Mouse (Mus musculus): Measurements from ENCODE around the gene Wdr18. TPM values are rescaled to one million over a fixed set of nuclear protein-coding genes. Genes with fewer than 3 reads are reported as not detected.

Wdr18 gene
- 87.4 and 87.9 TPM in 2 replicates for polyA plus RNA-seq (2021; fragmentation: Nextera tagmentation)
- long read RNA-seq, experiment 1, transcript Wdr18-201 (10 exons, 3,911 nt): major isoform, 216 of 237 reads
- long read RNA-seq, experiment 1, partial matches to known transcripts: 4 of 237 reads
- long read RNA-seq, experiment 1, other reads (novel, unspliced or antisense): 14 of 237 reads
- long read RNA-seq, experiment 2, transcript Wdr18-201 (10 exons, 3,911 nt): major isoform, 425 of 468 reads
- long read RNA-seq, experiment 2, partial matches to known transcripts: 4 of 468 reads
- long read RNA-seq, experiment 2, other reads (novel, unspliced or antisense): 39 of 468 reads

DNA sequence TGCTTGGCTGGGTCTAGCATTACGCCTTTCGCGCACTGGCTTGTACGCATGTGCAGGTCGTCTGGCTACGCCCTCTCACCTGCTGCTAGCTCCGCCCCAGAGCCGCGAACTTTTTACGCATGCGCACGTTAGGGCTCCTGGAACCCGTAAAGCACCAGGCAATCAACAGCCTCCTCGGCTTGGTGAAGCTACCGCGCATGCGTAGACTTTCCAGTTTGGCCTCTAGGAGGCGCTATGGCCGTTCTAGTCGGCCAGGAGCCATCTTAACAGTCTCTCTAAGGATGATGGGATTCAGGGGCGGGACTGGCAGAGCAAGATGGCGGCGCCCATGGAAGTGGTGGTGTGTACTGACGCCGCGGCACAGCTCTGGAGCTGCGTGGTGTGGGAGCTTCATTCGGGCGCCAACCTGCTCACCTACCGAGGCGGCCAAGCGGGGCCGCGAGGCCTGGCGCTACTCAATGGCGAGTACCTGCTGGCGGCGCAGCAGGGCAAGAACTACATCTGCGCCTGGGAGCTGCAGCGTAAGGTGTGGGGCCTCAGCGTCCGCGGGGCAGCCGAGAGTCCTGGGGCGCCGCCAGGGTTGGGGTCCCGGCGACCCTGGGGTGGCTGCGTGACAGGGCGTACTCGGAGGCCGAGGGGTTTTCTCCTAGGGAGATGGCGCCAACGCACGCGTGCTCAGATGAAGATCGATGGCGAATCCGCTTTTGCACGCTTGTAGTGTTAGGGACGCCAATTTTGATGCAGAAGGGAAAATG lies at the start of gene Wdr18:
Gene Wdr18 (plus strand): TSS at position 306 of the 755 bp plus-strand sequence.

DNA sequence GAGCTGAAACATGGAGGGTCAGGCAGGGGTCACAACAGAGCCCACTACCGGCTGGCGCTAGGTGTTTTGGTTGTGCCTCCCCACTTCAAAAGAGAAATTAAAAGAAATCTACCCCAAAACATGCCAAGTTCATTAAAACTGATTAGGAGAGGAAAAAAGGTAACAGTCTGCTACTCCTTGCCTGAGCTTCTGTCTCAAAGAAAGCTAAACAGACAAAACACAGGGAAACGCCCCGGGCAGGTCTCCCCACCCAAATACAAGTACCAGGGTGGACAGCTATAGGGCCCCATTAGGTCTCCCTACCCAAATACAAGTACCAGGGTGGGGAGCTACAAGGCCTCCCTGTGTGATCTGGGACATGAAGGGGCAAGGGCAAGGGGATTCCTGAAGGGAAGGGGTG lies 49.4 kb upstream of the Wdr18 start, which contains the start of gene Gm26602:
Gene Gm26602 (plus strand): TSS at position 301 of the 400 bp plus-strand sequence.

DNA sequence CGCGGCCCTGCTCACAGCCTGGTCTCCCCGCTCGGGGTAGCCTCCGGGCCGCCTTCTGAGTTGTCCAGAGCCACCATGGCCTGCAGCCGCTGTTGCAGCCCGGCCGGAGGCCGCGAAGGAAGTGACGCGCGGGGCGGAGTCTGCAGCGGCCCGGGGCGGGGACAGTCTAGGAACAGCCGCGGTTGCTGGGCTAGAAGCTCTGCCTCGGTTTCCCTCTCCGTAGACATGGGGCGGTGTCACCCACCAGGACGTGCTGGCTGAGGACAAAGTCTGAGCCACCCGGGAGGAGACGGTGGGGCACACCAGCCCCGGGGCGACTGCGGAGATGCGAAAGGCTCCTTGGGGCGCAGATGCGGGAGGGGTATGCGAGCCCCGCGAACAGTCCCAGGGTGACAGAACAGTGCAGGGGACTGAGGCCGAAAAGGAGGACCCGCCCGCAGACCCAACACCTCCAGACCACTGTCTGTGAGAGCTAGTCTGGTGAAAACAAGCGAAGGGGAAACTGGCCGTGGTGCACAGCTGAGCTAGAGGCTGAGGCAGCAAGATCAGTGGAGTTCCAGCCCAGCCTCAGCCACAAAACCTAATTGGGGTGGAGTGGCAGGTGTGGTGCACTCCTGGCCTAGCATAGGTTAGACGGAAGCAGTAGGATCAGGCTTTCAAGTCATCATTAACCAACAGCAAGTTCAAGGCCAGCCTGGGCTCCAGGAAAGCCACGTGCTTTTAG lies 43.0 kb upstream of the Wdr18 start, which contains the start of gene Kiss1r:
Gene Kiss1r (plus strand): TSS at position 164 of the 724 bp plus-strand sequence.

DNA sequence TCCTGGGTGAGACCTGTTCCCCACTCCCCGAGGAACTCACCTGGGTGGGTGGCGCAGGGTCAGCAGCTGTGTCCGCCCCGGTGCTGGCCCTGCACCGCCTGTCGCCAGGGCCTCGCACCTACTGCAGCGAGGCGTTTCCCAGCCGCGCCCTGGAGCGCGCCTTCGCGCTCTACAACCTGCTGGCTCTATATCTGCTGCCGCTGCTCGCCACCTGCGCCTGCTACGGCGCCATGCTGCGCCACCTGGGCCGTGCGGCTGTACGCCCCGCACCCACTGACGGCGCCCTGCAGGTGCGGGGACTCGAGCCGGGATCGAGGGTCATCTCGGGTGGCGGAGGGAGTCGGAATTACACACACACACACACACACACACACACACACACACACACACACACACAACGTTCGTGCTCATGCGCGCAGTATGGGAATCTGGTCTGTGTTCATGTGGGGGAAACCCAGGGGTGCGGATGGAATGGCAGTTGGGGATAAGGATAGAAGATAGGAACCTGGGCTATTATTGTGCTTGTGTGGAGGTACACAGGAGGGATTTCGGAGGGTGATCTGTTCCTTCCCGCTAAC lies 38.9 kb upstream of the Wdr18 start, which contains the start of gene R3hdm4:
Gene R3hdm4 (minus strand): TSS at position 251 of the 578 bp plus-strand sequence.

DNA sequence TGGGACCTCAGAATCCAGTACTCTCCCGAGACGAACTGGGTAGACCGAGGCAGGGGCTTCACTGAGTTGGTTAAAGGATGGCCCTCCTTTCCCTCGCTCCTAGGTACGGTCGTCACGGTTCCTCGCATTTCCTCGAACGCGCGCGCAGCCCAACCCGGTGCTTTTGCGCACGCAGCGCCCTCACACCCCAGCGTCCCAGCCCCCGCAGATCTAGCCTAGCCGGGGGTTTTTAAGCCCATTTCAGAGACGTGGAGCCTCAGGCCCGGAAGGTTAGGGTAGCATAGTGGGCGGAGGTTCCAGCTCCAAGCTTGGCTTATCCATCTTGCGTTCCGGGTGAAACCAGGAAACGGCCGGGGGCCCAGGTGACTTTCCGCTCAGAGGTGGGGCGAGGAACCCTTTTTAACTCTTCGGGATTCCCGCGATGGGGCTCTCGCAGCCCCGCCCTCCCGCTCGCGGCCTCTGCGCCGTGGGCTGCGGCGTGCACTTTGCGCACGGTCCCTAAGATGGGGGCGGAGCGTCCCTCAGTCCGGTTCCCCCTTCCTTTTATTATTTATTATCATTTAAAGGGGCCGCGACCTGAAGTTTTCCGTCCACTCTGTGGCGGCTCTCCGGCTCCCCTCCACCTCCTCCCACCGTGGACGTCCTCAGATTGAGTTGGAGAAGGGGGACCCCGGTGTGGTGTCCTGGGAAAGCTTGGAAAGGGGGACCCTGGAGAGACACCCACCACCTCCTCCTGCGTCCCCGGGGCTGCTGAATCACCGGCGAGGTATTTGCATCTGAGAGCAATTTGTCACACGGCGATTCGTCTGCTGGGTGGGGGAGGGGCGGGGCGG lies 33.2 kb upstream of the Wdr18 start, which contains the start of gene Arid3a:
Gene Arid3a (plus strand): TSS at position 553 of the 833 bp plus-strand sequence.

DNA sequence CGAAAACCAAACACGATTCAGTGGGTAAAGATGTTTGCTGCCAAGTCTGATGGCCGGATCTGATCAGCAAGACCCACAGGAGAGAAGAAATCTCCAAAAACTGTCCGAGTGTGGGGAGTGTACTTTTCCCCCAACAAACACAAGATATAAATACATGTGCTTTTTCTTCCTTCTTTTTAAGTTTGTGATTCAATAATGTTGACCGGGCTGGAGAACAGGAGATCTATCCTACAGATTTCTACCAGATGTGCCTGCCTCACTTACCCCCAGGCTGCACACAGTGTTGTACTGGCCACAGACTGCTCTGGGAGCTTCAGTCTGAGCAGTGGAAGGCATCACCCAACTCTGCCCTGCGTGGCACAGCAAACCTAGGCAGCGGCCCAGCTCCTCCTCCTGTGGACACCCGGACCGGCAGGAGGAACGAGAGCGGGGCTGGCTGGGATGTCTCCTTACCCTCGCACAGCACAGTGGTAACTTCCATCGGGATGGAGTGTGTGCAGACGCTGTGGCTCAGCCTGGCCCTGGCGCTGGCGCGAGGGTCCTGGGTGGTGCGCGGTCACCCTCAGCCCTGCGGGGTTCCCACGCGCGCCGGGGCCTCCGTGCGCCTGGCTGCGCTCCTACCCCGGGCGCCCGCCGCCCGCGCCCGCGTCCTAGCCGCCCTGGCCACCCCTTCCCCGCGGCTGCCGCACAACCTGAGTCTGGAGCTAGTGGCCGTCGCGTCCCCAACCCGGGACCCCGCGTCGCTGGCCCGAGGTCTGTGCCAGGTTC lies 10.6 kb downstream of the Wdr18 start, which contains the start of gene Grin3b:
Gene Grin3b (plus strand): TSS at position 301 of the 768 bp plus-strand sequence.

DNA sequence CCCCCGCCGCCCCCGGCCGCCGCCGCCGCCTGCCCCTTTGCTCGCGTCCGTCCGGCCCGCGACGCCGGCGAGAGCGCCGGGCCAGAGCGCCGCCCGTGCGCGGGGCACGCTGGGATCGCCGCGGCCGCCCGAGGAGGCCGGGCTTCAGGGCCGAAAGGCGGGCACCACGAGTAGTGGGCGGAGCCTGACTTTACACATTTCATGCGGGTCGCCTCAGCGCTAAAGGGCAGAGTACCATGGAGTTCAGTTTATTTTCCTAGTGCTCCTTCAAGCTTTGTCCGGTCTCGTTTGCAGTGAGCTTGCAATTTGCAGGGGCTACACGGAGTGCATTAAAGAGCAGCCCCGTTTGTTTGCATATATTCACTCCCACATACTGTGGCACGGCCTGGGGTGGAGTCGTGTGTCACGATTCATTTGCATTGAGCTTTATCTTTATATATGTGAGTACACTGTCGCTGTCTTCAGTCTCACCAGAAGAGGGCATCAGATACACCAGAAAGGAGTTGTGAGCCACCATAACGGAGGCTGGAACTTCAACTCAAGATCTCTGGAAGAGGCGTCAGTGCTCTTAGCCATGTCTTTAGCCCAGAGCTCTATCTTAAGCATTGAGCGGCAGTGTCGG lies 24.4 kb downstream of the Wdr18 start, which contains the start of gene Tmem259:
Gene Tmem259 (minus strand): TSS at position 136 of the 622 bp plus-strand sequence.

DNA sequence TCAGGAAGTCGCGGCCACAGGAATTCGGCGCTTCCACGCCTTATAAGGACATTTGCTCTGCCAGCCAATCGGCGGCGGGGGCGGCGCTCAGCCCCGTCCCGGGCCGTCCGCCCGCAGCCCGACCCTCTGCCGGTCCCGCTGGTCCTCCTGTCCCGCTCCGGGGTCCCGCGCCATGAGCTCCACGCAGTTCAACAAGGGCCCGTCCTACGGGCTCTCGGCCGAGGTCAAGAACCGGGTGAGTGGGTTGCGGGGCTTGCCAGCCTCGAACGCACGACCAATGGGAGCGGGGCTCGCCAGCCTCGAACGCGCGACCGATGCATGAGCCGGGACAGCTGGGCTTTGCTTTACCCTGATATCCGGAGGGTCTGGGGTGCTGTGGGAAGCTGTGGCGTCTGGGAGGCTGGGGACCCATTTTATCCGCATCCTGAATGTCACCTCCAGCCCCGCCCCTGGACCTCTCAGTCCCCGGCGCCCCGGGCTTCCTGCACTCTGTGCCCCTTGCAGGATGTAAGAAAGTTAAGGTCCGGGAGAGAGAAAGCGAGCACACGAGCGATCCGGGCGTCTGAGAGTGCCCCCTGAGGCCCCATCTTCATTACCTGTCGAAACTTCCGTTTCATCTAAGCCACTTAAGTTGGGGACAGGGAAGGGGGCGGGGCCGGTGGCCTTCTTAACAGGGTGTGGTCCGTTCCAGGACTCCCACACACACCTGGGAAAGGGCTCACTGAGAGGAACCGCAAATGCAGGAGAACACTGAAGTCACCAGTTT lies 28.7 kb downstream of the Wdr18 start, which contains the start of gene Cnn2:
Gene Cnn2 (plus strand): TSS at position 79 of the 766 bp plus-strand sequence.

DNA sequence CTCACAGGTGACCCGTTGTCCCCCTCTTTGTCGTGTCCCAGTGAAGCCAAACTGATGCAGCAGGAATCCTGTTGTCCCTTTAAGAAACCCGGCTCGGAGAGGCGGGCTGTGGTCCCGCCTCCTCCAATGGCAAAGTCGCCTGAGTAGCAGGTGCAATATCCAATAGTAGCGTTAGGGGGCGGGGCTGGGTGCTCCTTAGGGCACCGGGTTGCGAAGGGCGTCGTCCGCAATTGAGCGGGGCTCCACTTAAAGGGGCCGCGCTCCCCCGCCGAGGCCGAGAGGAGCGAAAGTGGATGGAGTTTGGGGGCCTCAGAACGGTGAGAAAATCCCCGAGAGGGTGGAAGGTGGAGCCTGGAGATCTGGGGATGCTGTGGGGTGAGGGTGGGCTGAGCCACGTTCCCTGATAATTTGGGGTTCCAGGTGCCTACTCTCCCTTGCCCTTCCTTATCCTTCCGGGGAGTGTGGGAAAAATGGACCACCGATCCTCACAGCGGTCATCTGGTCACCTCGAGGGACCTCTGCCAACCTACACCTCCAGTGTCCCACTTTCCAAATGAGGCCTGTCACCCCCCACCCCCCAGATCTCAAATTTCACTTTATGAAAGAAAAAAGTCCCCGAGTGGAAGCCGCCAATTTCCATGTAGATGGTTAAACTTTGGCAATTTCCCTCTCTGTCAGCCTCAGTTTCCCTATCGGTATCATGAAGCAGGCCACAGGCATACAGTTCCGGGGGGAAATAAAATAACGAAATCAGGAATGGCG lies 36.5 kb downstream of the Wdr18 start, which contains the start of gene Abca7:
Gene Abca7 (plus strand): TSS at position 223 of the 762 bp plus-strand sequence.

DNA sequence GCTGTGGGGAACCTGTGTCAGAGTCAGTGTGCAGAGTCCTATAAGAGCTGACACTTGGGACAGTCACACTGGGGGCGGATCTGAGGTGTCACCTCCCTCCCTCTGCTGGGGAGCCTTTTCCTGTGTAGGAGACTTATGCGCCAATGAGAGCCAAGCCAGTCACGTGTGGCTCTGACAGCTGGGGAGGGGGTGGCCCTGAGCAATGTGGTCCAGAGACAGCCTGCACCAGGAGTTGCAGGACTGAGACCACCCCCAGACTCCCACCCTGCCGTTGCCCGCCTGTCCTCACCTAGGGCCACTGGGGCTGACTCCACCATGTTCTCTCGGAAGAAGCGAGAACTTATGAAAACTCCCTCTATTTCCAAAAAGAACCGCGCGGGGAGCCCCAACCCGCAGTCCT lies 56.6 kb downstream of the Wdr18 start, which contains the start of gene Arhgap45:
Gene Arhgap45 (plus strand): TSS at position 143 of the 400 bp plus-strand sequence.

Other genes with a start within 250 kb of the Wdr18 start
- gene Hcn2, start 243.5 kb upstream of the Wdr18 start, polyA plus RNA-seq (2021; fragmentation: Nextera tagmentation): 3.3 and 4.4 TPM in 2 replicates
- gene Polrmt, start 213.6 kb upstream of the Wdr18 start, polyA plus RNA-seq (2021; fragmentation: Nextera tagmentation): 15.8 and 20.0 TPM in 2 replicates
- gene Fgf22, start 205.1 kb upstream of the Wdr18 start, polyA plus RNA-seq (2021; fragmentation: Nextera tagmentation): 1.9 and 3.3 TPM in 2 replicates
- gene Rnf126, start 193.2 kb upstream of the Wdr18 start, polyA plus RNA-seq (2021; fragmentation: Nextera tagmentation): 7.6 and 10.5 TPM in 2 replicates
- 0.79 and 0.89 TPM in 2 replicates for gene Fstl3, start 182.9 kb upstream of the Wdr18 start, polyA plus RNA-seq (2021; fragmentation: Nextera tagmentation)
- gene Prss57, start 169.2 kb upstream of the Wdr18 start, polyA plus RNA-seq (2021; fragmentation: Nextera tagmentation): 1.3 and 1.7 TPM in 2 replicates
- gene Palm, start 166.6 kb upstream of the Wdr18 start, polyA plus RNA-seq (2021; fragmentation: Nextera tagmentation): 67.9 and 93.7 TPM in 2 replicates
- gene Misp, start 139.2 kb upstream of the Wdr18 start, polyA plus RNA-seq (2021; fragmentation: Nextera tagmentation): 0.15 and 0.28 TPM in 2 replicates
- 17.4 and 20.4 TPM in 2 replicates for gene Ptbp1, start 105.7 kb upstream of the Wdr18 start, polyA plus RNA-seq (2021; fragmentation: Nextera tagmentation)
- gene Prtn3, start 85.7 kb upstream of the Wdr18 start, polyA plus RNA-seq (2021; fragmentation: Nextera tagmentation): 4.5 and 6.4 TPM in 2 replicates
- gene Plppr3, start 85.5 kb upstream of the Wdr18 start, polyA plus RNA-seq (2021; fragmentation: Nextera tagmentation): 35.4 and 44.1 TPM in 2 replicates
- gene Elane, start 73.9 kb upstream of the Wdr18 start, polyA plus RNA-seq (2021; fragmentation: Nextera tagmentation): not detected in 2 replicates
- not detected in 2 replicates for gene Cfd, start 69.3 kb upstream of the Wdr18 start, polyA plus RNA-seq (2021; fragmentation: Nextera tagmentation)
- 44.2 and 50.2 TPM in 2 replicates for gene Med16, start 51.2 kb upstream of the Wdr18 start, polyA plus RNA-seq (2021; fragmentation: Nextera tagmentation)
- not detected in 2 replicates for gene Gm26602, start 49.3 kb upstream of the Wdr18 start, polyA plus RNA-seq (2021; fragmentation: Nextera tagmentation)
- gene Kiss1r, start 43.2 kb upstream of the Wdr18 start, polyA plus RNA-seq (2021; fragmentation: Nextera tagmentation): 4.1 and 4.4 TPM in 2 replicates
- 232 and 239 TPM in 2 replicates for gene R3hdm4, start 38.9 kb upstream of the Wdr18 start, polyA plus RNA-seq (2021; fragmentation: Nextera tagmentation)
- gene Arid3a, start 33.1 kb upstream of the Wdr18 start, polyA plus RNA-seq (2021; fragmentation: Nextera tagmentation): 0.87 and 1.7 TPM in 2 replicates
- 0.06 and 0.11 TPM in 2 replicates for gene Grin3b, start 10.6 kb downstream of the Wdr18 start, polyA plus RNA-seq (2021; fragmentation: Nextera tagmentation)
- 11.9 and 12.3 TPM in 2 replicates for gene Tmem259, start 24.2 kb downstream of the Wdr18 start, polyA plus RNA-seq (2021; fragmentation: Nextera tagmentation)
- gene Cnn2, start 28.4 kb downstream of the Wdr18 start, polyA plus RNA-seq (2021; fragmentation: Nextera tagmentation): 12.4 and 13.3 TPM in 2 replicates
- gene Abca7, start 36.3 kb downstream of the Wdr18 start, polyA plus RNA-seq (2021; fragmentation: Nextera tagmentation): 1.3 and 1.6 TPM in 2 replicates
- 1.6 and 1.7 TPM in 2 replicates for gene Arhgap45, start 56.5 kb downstream of the Wdr18 start, polyA plus RNA-seq (2021; fragmentation: Nextera tagmentation)
- 232 and 241 TPM in 2 replicates for gene Polr2e, start 79.6 kb downstream of the Wdr18 start, polyA plus RNA-seq (2021; fragmentation: Nextera tagmentation)
- gene Gpx4, start 87.0 kb downstream of the Wdr18 start, polyA plus RNA-seq (2021; fragmentation: Nextera tagmentation): 945 and 1,045 TPM in 2 replicates
- 2.8 and 3.1 TPM in 2 replicates for gene Sbno2, start 145.4 kb downstream of the Wdr18 start, polyA plus RNA-seq (2021; fragmentation: Nextera tagmentation)
- 16.5 and 18.4 TPM in 2 replicates for gene Stk11, start 155.7 kb downstream of the Wdr18 start, polyA plus RNA-seq (2021; fragmentation: Nextera tagmentation)
- 943 and 1,004 TPM in 2 replicates for gene Atp5d, start 178.5 kb downstream of the Wdr18 start, polyA plus RNA-seq (2021; fragmentation: Nextera tagmentation)
- 55.5 and 72.9 TPM in 2 replicates for gene Cbarp, start 180.7 kb downstream of the Wdr18 start, polyA plus RNA-seq (2021; fragmentation: Nextera tagmentation)
- 8.3 and 11.7 TPM in 2 replicates for gene Midn, start 188.1 kb downstream of the Wdr18 start, polyA plus RNA-seq (2021; fragmentation: Nextera tagmentation)
- gene Cirbp, start 205.8 kb downstream of the Wdr18 start, polyA plus RNA-seq (2021; fragmentation: Nextera tagmentation): 162 and 186 TPM in 2 replicates
- 10.6 and 11.0 TPM in 2 replicates for gene 1600002K03Rik, start 212.8 kb downstream of the Wdr18 start, polyA plus RNA-seq (2021; fragmentation: Nextera tagmentation)
- 7.4 and 8.6 TPM in 2 replicates for gene Efna2, start 219.3 kb downstream of the Wdr18 start, polyA plus RNA-seq (2021; fragmentation: Nextera tagmentation)

Measured in layer of hippocampus, adult 6 months (tissue).